Mouse (Mus musculus) E14TG2a.4 (cell line): ENCODE data around the gene Snapc1.

ENCODE experiments used
- H3K27me3 ChIP-seq: 2 replicates; pipeline ENCODE4 v1.6.1; 2014; ENCODE audit warnings: low read length, control low read depth; ENCODE audit not compliant: insufficient read depth
- H3K36me3 ChIP-seq: 2 replicates; pipeline ENCODE4 v1.6.1; 2014; ENCODE audit warnings: low read length, control low read depth; ENCODE audit not compliant: insufficient read depth
- H3K4me1 ChIP-seq: replicated peaks from 2 replicates; pipeline ENCODE4 v1.6.1; 2014; ENCODE audit warnings: low read depth, low read length, control low read depth
- H3K4me3 ChIP-seq: replicated peaks from 2 replicates; pipeline ENCODE4 v1.5.1; 2014; ENCODE audit warnings: mild to moderate bottlenecking, low read length
- H3K9me3 ChIP-seq: 2 replicates; pipeline ENCODE4 v1.6.1; 2014; ENCODE audit warnings: low read length, control low read depth
- CTCF ChIP-seq: conservative IDR thresholded peaks from 2 replicates; pipeline ENCODE4 v1.5.1; 2014; ENCODE audit warnings: low read length
- NANOG ChIP-seq: IDR thresholded peaks from 2 replicates; pipeline ENCODE4 v1.6.1; 2014; ENCODE audit warnings: borderline replicate concordance, low read length, mixed read lengths
- POU5F1 ChIP-seq: IDR thresholded peaks from 2 replicates; pipeline ENCODE4 v1.6.1; 2014; ENCODE audit warnings: low read length, borderline replicate concordance

The Snapc1 gene

DNA sequence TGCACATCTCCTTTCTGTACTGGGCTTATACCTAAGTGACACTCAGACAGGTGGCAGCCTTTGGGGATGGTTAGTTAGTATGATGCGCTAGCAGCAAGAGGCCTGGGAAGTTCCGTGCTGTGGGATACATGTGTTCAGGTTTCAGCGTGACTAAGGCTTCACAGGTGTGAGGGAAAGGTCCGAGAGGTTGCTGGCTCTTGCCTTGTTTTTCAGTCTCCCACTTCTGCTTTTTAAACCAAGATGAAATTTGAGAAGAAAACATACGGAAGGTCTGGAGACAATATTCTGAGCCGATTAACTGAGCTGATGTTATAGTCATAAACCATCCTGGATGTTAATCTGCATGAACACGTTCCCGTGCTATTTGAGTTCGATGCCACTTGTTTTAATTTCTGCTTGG lies 38.2 kb downstream of the Snapc1 start:
- Histone ChIP-seq H3K4me1 (peaks cover 5% of the 10 kb centered on the region), H3K4me3 (no peak overlapping the region), H3K27me3 (peaks cover 36% of the 10 kb centered on the region), H3K9me3 (no peaks in the 10 kb centered on the region), H3K36me3 (no peaks in the 10 kb centered on the region)
- no peak for TF ChIP-seq CTCF
- no peak for TF ChIP-seq NANOG
- TF ChIP-seq POU5F1 = no peak

DNA sequence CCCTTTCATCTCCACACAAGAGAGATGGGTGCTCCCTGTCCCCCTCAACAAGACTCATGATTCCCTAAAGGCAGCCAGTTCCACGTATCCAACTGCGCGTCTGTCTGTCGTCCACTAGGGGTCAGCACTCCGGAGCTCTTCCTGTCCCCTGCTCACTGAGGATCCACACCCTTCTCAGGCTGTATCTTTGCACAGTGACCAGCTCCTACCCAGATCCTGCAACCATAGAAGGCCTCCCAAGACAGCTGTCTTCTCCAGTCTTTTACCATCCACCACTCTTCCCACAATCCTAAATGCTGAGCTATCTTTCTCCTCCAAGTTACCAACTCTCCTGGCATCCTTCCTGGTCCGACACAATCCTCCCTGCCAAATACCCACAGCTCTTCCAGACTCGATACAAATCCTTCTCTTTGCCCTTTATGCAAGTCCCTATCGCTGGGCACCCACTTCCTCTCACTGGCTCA lies 45.2 kb downstream of the Snapc1 start:
- Histone ChIP-seq H3K4me3 (no peak overlapping the region), H3K4me1 (no peaks in the 10 kb centered on the region), H3K9me3 (no peaks in the 10 kb centered on the region), H3K36me3 (no peaks in the 10 kb centered on the region), H3K27me3 (peaks cover 4% of the 10 kb centered on the region; the same call in 1 of the 2 replicates)
- TF ChIP-seq NANOG (no peak), CTCF (peak; percentile 83)

DNA sequence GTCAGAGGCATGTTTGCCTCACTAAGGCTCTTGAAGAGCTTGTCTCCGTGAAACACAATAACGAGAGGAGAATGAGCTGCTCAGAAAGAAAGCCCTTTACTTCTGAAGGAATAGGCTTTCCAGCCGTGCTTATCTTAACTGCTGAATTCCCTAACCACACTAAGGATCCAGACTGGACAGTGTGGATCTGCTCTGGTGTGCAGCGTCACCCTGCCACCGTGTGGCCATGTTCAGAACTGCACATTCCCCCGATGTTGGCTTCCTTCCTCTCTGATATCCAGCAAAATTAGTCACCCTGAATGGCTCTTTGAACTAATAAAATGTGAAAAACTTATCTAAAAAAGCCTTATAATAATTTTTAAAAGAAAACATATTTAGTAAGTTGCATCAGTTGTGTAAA lies 49.5 kb downstream of the Snapc1 start:
- no peak overlapping the region for H3K4me3 ChIP-seq
- no peaks in the 10 kb centered on the region for H3K9me3 ChIP-seq
- no peaks in the 10 kb centered on the region for H3K36me3 ChIP-seq
- TF ChIP-seq CTCF (peak; percentile 99), NANOG (no peak), POU5F1 (no peak)
- no peaks in the 10 kb centered on the region for H3K4me1 ChIP-seq
- H3K27me3 ChIP-seq = peaks cover 20% of the 10 kb centered on the region

DNA sequence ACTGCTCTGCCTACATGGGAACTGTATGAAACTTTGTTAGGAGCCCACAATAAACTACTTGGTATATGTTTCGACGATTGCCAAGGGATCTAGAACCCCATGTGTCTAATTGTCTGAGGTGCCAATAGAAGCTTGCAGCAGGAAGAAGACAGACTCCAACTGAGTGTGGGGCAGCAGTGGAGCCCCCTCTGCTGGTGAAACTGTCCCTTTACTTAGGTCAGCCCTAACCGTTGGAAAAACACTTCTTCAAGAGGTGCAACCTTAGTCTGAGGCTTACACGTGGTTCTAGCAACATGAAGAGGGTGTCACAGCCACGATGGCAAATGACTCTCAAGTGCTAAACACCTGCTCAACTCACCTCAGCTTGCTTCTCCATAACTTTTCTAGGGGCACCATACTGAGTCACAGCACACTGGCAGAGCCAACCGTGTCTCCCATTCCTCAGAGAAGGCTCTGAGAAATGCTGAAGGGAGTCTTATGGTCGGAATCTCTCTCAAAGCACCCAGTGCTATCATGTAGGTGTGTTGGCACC lies 50.5 kb downstream of the Snapc1 start:
- Histone ChIP-seq H3K4me1 (no peaks in the 10 kb centered on the region), H3K9me3 (no peaks in the 10 kb centered on the region), H3K36me3 (no peaks in the 10 kb centered on the region), H3K4me3 (no peak overlapping the region), H3K27me3 (peaks cover 20% of the 10 kb centered on the region)
- TF ChIP-seq CTCF (no peak; the same call in none of the 2 replicates), POU5F1 (no peak)

DNA sequence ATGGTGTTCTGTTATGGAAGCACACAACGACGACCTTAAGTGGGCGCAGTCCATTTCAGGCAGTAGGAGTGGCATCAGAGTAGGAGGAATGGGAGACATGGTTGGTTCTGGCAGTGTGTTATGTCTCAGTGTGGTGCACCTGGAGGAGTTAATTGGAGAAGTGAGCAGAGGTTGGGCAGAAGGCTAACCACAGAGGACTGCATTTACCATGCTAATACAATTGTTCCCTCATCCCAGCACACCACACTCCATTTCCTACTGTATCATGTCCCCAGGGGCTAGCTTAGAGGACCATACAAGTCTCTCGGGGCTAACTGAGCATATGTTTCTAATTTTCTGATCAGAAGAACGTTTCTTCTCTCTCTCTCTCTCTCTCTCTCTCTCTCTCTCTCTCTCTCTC lies 51.2 kb downstream of the Snapc1 start:
- Histone ChIP-seq H3K4me1 (no peaks in the 10 kb centered on the region), H3K9me3 (no peaks in the 10 kb centered on the region), H3K27me3 (peaks cover 20% of the 10 kb centered on the region), H3K4me3 (no peak overlapping the region), H3K36me3 (no peaks in the 10 kb centered on the region)
- TF ChIP-seq NANOG (no peak), POU5F1 (no peak), CTCF (no peak)

DNA sequence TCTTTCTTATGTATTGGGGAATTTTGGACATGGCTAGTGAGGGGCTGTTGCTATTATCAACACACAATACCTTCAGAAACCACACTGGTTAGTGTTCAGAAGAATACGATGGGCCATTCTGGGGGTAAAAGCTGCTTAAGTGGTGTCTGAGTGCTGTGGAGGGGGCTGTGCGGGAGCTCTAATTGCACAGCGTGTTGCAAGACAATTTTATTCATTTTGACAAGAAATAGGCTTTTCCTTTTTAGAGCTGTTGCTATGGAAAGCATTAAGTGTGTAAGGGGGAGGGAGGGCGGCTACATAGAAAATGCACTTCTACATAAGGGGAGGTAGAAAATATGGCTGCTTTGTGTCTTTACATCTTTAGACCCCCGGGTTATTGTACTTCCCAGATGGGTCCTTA lies 59.0 kb downstream of the Snapc1 start:
- no peak overlapping the region for H3K4me3 ChIP-seq
- H3K9me3 ChIP-seq = no peaks in the 10 kb centered on the region
- no peaks in the 10 kb centered on the region for H3K36me3 ChIP-seq
- TF ChIP-seq POU5F1 = no peak
- TF ChIP-seq CTCF = no peak
- no peaks in the 10 kb centered on the region for H3K27me3 ChIP-seq
- no peaks in the 10 kb centered on the region for H3K4me1 ChIP-seq

DNA sequence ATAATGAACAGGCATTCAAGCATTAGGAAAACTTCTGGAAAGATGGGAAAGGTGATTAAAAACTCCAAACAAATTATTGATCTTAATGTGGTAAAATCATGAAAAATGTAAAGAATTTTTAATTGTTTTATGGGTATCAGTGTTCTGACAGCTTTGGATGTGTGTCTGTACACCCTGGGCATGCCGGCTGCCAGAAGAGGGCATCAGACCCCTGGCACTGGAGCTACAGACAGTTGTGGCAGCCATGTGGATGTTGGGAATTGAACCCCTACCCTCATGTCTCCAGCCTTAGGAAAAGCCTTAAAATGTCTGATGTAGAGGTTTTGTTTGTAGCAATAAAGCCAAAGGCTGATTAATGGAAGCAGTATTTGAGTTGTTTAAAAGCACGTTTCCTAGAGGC lies 60.6 kb downstream of the Snapc1 start:
- Histone ChIP-seq H3K9me3 (no peaks in the 10 kb centered on the region), H3K4me3 (no peak overlapping the region), H3K27me3 (no peaks in the 10 kb centered on the region), H3K4me1 (no peaks in the 10 kb centered on the region), H3K36me3 (no peaks in the 10 kb centered on the region)
- TF ChIP-seq CTCF (no peak), POU5F1 (no peak), NANOG (no peak)
